Mouse (Mus musculus) right cerebral cortex, adult 18-20 months (tissue): ENCODE measurements around the gene Gm20547.
A peak's percentile ranks its signal among the peaks of the same experiment; 100 is the strongest.
"Not testable (repeated sequence)": the region's sequence is repeated elsewhere in the genome, so short reads cannot be mapped to it uniquely, and the experiment has no call there.

ENCODE experiments used
- DNase-seq: peaks from one replicate; pipeline ENCODE4 v3.0.0; 2022; ENCODE audit warnings: mixed read lengths

Gene Gm20547

DNA sequence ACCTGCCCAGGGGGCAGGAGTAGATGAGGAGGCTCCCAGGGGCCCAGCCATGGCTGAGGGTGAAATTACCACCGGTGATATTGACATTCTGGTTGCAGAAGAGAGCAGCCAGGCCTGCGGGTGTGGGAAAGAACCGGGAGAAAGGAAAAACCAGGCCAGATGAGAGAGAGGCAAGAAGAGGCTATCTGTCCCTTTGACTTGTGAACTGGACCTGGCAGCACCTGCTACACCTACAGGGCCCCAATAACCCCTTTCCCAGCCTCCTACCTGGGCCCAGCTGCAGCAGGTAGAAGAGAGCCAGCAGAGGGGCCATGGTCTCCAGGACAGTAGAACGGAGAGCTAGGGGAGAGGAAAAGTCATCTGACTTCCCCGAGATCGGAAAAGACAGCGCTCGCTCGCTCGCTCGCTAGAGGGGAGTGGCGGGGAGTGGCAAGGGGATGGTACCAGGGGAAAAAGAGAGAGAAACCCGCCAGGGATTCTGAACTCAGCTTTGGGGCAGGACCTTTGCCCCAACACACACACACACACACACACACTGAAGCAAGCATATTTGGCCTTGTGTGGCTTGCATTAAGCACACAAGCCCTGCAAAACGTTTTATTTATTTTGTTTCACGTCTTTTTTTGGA lies at the start of gene Gm20547:
TSS of gene Gm20547 (minus strand) at position 360 of the 628 bp plus-strand sequence.
- DNase-seq = no peak

DNA sequence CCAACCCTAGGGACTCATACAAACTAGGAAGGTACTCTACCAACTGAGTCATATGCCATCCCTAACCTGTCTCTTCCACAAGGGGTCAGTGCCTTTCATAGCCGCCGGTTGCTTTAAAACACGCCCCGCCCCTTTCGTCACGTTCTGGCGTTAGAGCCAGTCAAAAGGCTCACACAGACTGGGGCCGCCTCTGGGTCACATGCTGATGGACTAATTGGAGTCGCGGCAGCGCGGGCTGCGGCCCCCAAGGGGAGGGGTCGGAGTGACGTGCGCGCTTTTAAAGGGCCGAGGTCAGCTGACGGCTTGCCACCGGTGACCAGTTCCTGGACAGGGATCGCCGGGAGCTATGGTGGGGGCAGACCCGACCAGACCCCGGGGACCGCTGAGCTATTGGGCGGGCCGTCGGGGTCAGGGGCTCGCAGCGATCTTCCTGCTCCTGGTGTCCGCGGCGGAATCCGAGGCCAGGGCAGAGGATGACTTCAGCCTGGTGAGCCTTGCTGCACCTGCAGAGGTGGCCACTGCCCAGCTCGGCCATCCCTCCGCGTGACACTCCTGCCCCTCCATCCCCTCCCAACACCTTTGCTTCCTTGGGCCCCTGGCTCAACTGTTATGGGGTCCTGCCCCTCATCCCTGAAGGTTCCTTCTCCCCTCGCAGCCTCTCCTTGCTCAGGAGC lies 49.4 kb upstream of the Gm20547 start, which contains the start of gene Neu1:
TSS of gene Neu1 (plus strand) at position 193 of the 674 bp plus-strand sequence.
- DNase-seq = peak; percentile 99

DNA sequence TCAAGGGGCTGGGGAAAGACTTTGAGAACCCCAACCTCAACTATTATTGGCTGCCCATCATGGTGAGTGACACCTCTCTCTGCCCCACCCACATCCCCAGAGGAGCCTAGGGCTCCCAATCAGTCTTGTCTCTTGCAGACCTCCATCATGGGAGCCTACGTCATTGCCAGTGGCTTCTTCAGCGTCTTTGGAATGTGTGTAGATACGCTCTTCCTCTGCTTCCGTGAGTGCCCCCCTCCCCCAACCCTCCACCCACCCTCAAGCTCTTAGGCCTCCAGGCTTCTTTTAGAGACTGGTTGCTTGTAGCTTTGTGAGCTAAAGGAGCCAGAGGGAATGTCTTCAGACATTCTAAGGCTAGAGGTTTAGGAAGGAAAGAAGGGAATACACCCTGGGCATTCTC lies 47.0 kb upstream of the Gm20547 start:
- no peak for DNase-seq

DNA sequence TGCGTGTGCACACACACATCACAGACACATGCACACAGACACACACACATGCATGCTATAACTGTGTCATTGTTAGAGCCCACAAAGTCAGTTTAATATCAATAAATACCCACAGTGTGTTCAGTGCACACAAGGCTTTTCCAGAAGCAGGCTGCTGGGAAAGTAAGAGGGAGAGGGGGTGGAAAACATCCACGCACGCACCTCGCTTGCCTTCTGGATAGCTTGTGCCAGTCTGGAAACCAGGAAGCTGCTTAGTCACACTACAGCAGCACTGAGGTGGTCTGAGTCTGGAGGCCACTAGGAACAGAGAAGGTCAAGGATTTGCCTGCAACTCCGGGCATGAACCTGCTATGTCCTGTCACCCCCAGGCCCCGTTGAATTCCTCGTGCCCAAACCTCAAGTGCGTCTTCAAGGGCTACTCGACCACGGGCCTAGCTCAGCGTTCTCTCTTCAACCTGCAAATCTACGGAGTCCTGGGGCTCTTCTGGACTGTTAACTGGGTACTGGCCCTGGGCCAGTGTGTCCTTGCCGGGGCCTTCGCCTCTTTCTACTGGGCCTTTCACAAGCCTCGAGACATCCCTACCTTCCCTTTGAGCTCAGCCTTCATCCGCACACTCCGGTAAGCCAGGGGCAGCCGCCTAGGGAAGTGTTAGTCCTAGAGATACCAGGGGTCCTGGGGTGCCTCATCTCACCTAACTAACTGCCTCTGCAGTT lies 45.6 kb upstream of the Gm20547 start:
- peak; percentile 48 for DNase-seq

DNA sequence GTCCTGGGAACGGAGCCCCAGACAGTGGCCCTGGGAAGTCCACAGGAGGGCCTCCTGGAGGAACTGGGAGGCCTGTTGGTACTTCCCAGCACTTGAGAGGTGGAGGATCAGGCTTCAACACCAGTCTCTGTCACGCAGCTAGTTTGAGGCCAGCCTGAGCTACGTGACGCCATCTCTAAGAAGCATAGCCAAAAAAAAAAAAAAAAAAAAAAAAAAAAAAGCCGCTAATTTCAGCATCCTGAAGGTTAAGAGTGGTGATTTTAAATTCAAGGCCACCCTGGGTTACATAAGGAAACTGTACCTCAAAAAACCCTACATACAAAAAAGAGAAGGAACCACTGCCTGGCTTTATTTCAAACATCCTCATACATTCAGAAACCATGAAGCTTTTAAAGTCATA lies 42.4 kb upstream of the Gm20547 start:
- no peak for DNase-seq

DNA sequence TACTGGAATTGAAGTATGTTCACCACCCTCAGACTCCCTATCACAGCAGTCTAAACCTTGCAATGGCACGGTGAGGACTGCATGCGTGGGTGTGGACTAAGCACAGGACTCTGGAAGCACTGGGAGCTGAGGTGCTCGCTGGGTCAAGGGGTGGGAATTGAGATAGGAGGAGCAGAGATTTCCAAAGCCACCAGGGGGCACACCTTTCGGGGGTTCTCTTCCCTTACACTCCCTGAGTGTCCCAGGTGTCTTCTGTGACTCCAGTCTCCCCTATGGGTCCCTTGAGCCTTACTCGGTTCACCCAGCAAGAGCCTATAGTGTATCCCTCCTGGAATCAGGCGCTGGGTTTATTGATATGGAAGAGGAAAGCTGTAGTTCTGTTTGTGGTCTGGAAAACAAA lies 41.1 kb upstream of the Gm20547 start:
- DNase-seq = no peak

DNA sequence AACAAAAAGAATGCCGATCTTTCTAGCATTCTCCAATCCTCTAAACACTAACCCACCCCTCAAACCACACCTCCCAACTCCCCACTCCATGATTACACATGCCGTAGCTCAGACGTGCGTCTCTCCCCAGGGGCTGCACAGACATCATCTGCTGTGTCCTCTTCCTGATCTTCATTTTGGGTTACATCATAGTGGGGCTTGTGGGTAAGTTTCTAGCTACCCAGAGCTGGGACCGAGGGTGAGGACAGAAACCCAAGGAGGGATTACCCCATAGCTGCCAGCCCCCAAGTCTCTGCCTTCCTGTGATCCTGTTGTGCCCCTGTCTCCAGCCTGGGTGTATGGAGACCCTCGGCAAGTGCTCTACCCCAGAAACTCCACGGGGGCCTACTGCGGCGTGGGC lies 35.3 kb upstream of the Gm20547 start:
- no peak for DNase-seq

DNA sequence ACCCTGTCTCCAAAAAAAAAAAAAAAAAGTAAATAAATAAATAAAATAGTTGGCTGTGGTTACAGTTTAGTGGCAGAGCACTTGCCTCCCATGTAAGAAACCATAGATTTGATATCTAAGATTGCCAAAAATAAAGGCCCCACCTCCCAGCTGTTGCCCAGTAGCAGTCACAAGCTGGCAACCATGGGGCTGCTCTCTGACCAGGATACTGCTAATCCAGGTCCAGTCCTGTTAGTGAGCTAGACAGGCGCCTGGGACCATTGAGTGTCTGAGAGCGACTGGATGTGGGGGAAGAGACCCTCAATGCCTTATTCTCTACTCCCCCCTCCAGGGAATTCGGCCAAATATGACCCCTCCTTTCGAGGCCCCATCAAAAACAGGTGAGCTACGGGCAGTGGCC lies 34.5 kb upstream of the Gm20547 start:
- no peak for DNase-seq

DNA sequence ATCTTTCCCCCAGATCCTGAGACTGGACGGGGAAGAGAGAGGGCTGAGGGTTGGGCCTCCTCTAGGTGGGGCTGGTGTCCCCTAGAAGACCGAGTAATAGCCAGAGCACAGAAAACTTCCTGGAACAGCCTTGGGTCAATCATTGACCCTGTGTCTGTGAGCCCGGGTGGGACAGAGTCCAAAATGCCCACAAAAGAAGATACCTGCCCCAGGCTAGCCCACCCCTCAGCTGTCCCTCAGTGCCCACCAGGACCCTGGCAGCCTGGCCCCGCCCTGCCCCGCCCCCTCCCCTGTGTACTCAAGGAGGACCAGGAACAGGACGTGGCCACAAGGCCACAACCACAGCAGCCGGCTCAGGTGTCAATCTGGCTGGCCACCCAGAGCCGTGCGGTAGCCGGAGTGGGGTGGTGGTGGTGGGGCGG lies 33.6 kb upstream of the Gm20547 start:
- no peak for DNase-seq

DNA sequence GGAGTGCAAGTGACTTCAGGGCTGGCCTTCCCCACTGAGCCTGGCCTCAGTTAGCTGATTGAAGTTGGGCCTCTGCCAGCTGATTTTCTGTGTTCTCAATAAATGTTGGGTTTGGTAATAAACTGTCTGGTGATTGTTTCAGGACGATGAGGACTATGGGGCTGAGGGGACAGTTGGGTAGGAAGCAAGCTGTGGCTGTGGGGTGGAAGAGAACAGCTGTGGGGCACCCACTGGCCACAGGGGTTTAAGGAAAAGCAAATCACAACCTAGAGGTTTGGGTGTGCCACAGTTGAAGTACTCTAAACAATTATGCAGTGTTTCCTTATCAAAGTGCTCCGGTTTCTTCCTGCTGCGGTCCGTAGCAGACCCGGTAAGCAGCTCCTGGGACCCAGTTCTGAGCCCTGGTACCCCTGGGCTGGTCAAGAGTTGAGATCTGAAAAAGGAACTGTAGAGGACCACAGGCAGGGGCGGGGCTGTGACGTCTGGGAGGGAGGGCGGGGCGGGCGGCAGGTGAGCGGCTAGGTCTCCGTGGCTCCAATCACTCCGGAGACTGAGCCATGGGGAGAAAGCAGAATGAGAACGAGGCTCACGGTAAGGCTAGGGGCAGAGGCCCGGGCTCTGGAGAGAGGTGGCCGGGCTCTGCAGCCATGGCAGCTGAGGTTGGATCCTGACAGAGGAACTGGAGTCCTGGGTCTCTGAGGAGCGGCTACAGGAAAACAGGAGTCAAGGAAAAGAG lies 32.3 kb upstream of the Gm20547 start, which contains the start of gene Slc44a4:
TSS of gene Slc44a4 (plus strand) at position 537 of the 736 bp plus-strand sequence.
- DNase-seq = no peak

DNA sequence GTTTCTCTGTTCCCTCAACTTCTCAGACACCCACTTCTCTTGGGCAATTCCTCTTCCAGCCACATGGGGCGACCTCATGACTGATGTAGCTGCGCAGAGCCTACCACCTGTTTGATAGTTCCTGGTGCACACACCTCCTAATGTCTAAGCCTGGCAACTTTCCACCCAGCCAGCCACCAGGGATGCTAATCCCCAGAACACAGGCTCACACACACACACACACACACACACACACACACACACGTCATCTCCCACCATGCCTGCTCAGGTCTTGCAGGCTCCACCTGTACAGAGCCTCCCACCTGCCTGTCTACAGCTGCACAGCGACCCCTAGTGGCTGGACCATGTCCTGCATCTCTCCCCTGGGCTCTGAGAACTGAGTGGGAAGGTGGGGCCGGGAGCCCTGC lies 30.1 kb upstream of the Gm20547 start:
- peak; percentile 48 for DNase-seq

DNA sequence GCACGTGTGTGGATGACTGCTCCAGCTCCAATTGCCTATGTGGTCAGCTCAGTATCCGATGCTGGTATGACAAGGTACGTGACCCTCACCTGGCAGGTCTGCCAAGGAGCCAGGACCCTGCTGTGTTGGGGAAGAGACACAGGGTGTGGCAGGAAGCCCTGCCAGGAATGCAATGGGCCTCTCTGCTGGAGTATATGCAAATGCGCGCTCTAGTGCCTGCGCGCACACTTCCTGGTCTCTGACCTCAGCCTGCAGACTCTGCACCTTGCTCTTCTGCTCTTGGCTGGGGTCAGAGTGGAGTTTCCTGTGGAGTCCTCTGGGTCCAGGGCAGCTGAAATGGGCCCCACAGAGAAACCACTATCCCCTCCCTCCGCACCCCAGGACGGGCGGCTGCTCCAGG lies 29.1 kb upstream of the Gm20547 start:
- DNase-seq = no peak

DNA sequence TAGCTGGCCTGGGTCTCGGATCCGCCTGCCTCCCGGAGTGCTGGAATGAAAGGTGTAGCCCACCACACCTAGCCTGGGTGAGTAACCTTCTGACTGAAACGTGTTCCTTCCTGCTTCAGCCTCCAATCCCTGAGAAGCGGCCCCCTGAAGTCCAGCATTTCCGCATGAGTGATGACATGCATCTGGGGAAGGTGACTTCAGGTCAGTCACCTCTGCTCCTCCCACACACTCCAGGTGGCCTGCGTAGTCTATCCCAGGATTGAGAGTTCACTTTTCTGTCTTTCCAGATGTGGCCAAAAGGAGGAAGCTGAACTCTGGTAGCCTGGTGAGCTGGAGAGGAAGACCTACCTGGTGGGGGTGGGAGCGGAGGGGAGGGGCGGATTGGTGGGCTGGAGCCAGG lies 21.1 kb upstream of the Gm20547 start:
- DNase-seq = no peak

DNA sequence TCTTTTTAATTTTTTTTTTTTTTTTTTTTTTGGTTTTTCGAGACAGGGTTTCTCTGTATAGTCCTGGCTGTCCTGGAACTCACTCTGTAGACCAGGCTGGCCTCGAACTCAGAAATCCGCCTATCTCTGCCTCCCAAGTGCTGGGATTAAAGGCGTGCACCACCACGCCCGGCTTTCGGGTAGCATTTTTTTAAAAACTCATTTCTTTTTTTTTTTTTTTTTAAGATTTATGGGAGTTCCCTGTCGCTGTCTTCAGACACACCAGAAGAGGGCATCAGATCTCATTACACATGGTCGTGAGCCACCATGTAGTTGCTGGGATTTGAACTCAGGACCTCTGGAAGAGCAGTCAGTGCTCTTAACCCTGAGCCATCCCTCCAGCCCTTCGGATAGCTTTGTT lies 20.1 kb upstream of the Gm20547 start:
- not testable (repeated sequence) for DNase-seq

DNA sequence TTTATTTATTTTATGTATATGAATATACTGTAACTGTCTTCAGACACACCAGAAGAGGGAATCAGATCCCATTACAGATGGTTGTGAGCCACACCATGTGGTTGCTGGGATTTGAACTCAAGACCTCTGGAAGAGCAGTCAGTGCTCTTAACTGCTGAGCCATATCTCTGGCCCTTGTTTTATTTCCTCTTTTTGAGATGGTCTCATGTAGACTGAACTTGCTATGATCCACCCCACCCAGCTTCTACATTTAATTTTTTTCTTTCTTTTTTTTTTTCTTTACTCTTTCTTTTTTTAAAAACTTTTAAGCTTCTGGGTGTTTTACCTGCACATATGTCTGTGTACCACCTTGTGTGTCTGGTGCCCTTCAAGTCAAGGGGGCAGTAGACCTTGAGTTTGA lies 19.0 kb upstream of the Gm20547 start:
- DNase-seq = not testable (repeated sequence)

DNA sequence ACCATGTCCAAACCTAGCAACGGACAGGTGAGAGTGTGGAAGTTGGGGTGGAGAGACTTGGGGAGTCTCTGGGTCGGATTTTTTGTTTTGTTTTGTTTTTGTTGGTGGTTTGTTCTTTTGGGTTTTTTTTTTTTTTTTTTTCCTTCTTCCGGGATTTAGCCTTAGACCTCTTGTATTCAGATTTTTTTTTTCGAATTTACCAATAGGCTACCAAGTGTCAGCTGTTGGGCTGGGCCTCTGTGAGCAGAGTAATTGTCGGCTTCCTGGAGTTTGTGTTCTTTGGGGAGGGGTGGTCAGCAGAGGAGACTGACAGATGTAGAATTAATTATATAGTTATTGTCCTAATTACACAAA lies 18.0 kb upstream of the Gm20547 start:
- no peak for DNase-seq

DNA sequence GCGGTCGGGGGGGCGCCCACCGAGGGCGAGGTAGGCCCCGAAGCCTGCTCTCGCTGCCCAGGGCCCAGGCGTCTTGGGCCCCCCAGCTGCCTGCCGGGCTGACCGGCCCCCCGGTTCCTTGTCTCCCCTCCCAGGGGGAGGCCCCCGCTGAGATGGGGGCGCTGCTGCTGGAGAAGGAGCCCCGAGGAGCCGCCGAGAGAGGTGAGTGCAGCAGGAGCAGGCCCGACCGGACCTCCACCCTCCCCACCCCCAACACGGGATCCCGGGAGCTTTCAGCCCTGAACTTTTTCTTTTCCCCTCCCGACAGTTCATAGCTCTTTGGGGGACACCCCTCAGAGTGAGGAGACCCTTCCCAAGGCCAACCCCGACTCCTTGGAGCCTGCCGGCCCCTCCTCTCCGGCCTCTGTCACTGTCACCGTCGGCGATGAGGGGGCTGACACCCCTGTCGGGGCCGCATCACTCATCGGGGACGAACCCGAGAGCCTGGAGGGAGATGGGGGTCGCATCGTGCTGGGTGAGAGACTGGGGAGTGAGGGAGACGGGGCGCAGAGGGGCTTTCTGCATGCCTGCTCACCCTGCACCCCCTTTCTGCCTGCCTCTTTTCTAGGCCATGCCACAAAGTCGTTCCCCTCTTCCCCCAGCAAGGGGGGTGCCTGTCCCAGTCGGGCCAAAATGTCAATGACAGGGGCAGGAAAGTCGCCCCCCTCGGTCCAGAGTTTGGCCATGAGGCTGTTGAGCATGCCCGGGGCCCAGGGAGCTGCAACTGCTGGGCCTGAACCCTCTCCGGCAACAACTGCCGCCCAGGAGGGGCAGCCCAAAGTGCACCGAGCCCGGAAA lies 17.4 kb upstream of the Gm20547 start:
- no peak for DNase-seq

DNA sequence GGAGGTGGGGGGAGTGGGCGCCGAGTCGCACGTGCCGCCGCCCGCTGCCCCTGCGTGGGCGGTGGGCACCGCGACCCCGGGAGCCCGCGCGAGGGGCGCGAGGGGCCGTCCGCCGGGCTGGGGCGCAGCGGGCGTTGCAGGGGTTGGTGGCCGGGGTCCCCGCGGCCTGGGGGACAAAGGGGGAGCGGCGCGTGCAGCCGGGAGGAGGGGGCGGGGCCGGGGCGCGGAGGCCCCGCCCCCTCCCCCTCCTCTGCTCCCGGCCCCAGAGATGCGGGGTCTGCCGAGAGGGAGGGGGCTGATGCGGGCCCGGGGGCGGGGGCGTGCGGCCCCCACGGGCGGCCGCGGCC lies 16.8 kb upstream of the Gm20547 start:
- DNase-seq = no peak

DNA sequence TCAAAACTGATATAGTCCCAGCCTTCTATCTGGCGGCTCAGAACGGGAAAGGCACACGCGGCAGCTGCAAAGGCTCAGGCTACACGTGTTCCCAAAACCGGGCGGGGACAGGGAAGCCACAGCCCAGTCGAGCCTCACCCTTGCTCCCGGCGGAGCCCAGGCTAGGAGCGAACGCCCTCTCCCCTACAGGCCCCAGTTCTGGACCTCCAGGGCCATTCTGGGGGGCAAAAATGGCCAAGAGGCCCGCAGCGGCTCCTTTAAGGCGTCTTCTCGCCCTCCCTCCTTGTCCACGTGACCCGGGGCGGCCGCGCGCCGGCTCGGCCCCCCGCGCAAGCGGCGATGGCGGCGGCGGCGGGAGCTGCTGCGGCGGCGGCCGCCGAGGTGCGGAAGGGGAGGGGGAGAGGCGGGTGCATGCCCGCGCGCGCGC lies 16.3 kb upstream of the Gm20547 start, which contains the start of the genes C2 and Ehmt2:
TSS of gene C2 (minus strand) at position 106 of the 427 bp plus-strand sequence.
TSS of gene Ehmt2 (plus strand) at position 310 of the 427 bp plus-strand sequence.
- peak; percentile 87 for DNase-seq

DNA sequence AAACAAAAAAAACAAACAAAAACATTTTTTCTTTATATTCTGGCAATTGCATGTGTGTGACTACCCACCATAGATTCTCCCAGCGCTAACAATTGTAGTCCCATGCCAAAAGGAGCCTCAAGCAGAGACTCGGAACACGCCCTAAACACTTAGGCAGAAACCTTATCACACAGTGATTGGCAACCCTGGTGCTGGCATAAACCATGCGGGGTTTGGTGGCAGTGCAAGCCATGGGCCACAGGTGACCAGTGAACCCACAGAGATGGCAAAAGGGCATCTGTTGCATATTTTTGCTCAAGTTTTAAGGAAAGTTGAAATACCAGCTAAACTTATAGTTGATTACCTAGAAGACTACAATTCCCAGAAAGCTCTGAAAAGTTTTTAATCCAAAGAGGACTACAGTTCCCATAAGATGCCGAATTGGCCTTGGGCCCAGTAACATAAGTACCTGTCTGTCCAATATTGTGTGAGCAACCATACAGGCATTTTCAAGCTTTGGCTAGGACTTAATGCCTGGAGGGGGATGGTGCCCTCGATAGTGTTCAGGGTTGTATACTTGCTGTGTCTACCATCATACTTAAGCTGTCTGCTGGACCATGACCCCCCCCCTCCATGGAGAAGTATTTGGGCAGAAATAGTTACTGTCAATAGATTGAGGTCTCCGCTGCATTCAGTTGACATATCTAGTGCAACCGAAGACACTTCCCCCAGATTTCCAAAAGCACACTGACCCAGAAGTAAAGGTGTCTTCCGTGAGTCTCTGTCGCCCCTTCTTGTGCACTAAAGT lies 15.7 kb upstream of the Gm20547 start:
- peak; percentile 40 for DNase-seq

DNA sequence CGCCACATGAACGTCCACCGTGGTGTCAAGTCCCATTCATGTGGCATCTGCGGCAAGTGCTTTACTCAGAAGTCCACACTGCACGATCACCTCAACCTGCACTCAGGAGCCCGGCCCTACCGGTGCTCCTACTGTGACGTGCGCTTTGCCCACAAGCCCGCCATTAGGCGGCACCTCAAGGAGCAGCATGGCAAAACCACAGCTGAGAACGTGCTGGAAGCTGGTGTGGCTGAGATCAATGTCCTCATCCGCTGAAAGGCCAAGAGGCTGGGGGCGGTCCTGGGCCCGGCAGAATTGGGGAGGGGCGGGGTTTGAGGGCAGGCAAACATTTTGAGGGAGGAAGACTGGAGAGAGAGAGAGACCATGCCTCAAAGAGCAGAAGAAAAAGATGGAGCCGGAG lies 14.5 kb upstream of the Gm20547 start:
- no peak for DNase-seq
